Mouse (Mus musculus) CH12.LX (cell line): ENCODE measurements around the gene Hoxd3. TPM values are rescaled to one million over a fixed set of nuclear protein-coding genes. Genes with fewer than 3 reads are reported as not detected.
A peak's percentile ranks its signal among the peaks of the same experiment; 100 is the strongest.

ENCODE experiments used
- DNase-seq: peaks from one replicate; pipeline ENCODE4 v3.0.0-alpha.2; 2013; ENCODE audit errors: extremely low read depth
- H3K27ac ChIP-seq: 2 replicates; pipeline ENCODE4 v1.5.1; 2012; ENCODE audit warnings: low read depth, mild to moderate bottlenecking, control low read depth, moderate library complexity; ENCODE audit not compliant: insufficient read depth
- H3K27me3 ChIP-seq: replicated peaks from 2 replicates; pipeline ENCODE3; 2012; ENCODE audit warnings: inconsistent platforms
- H3K36me3 ChIP-seq, 2 experiments: replicated peaks in 1 of 2; 2 replicates each; pipeline versions ENCODE3 to v1.6.1; 2012; ENCODE audit warnings: inconsistent platforms in 1 of 2, low read length in 1 of 2, mild to moderate bottlenecking in 1 of 2, mixed read lengths in 1 of 2, moderate library complexity in 1 of 2; ENCODE audit not compliant: control insufficient read depth in 1 of 2, insufficient read depth in 1 of 2
- H3K4me1 ChIP-seq, 2 experiments: 2 replicates each; pipeline ENCODE4 v1.6.1; 2012; ENCODE audit warnings: inconsistent platforms in 1 of 2, moderate library complexity in 1 of 2; ENCODE audit not compliant: insufficient read depth in 2 of 2, control insufficient read depth in 1 of 2
- H3K4me2 ChIP-seq: 2 replicates; pipeline ENCODE4 v1.6.1; 2012; ENCODE audit warnings: low read depth, mild to moderate bottlenecking, control low read depth; ENCODE audit not compliant: poor library complexity, insufficient read depth, severe bottlenecking
- H3K4me3 ChIP-seq, 3 experiments: fragments of 150-350 bp in 1 of 3; sonication (generic) in 1 of 3; replicated peaks in 1 of 3; 2 replicates each; pipeline versions ENCODE3 to v1.5.1; 2011 to 2012; ENCODE audit warnings: low read depth in 2 of 3, low read length in 2 of 3, mild to moderate bottlenecking in 2 of 3, moderate library complexity in 2 of 3, control low read depth in 1 of 3, improper control_type of control experiment in 1 of 3, inconsistent platforms in 1 of 3, mixed read lengths in 1 of 3; ENCODE audit not compliant: poor library complexity in 1 of 3
- H3K79me2 ChIP-seq: replicated peaks from 2 replicates; pipeline ENCODE4 v1.6.1; 2012; ENCODE audit warnings: mild to moderate bottlenecking, moderate library complexity; ENCODE audit not compliant: control insufficient read depth, poor library complexity, insufficient read depth, severe bottlenecking; ENCODE audit errors: extremely low read depth
- H3K9ac ChIP-seq: 2 replicates; pipeline ENCODE4 v1.6.1; 2012; ENCODE audit warnings: low read depth, mild to moderate bottlenecking, control low read depth, moderate library complexity; ENCODE audit not compliant: insufficient read depth
- H3K9me3 ChIP-seq: replicated peaks from 2 replicates; pipeline ENCODE3; 2012; ENCODE audit warnings: low read length, inconsistent platforms, mixed read lengths
- BHLHE40 ChIP-seq: IDR thresholded peaks from 2 replicates; pipeline ENCODE4 v1.6.1; 2011; ENCODE audit warnings: mild to moderate bottlenecking, low read depth, low read length, improper control_type of control experiment
- EP300 ChIP-seq: IDR thresholded peaks from 2 replicates; pipeline ENCODE4 v1.6.1; 2011; ENCODE audit warnings: low read length, improper control_type of control experiment
- JUND ChIP-seq: conservative IDR thresholded peaks from 2 replicates; pipeline ENCODE4 v1.6.1; 2011; ENCODE audit warnings: low read depth, low read length, improper control_type of control experiment
- MAX ChIP-seq: IDR thresholded peaks from 2 replicates; pipeline ENCODE4 v1.6.1; 2011; ENCODE audit warnings: low read length, improper control_type of control experiment
- NRF1 ChIP-seq: IDR thresholded peaks from 2 replicates; pipeline ENCODE4 v1.6.1; 2014; ENCODE audit warnings: low read depth, mild to moderate bottlenecking, inconsistent platforms, low read length, improper control_type of control experiment, moderate library complexity
- ZC3H11A ChIP-seq: IDR thresholded peaks from 2 replicates; pipeline ENCODE4 v1.6.1; 2012; ENCODE audit warnings: low read depth, mild to moderate bottlenecking, inconsistent platforms, low read length, improper control_type of control experiment
- ZMIZ1 ChIP-seq: IDR thresholded peaks from 2 replicates; pipeline ENCODE4 v1.6.1; 2012; ENCODE audit warnings: low read depth, mild to moderate bottlenecking, inconsistent platforms, low read length, improper control_type of control experiment
- dilution Hi-C: fragments of 300-500 bp; cut with MboI; formaldehyde crosslinking; loops from 2 replicates; pipeline ENCODE4 v1.14.3; 2020; ENCODE audit warnings: low sequenced_read_pairs; ENCODE audit not compliant: extremely low pct_unique_long_range_greater_than_20kb, extremely low pct_ligation_motif_present
- in situ Hi-C: fragments of 300-500 bp; cut with MboI; formaldehyde crosslinking; loops from 3 replicates; pipeline ENCODE4 v1.14.3; 2019; ENCODE audit warnings: low sequenced_read_pairs, low pct_ligation_motif_present, low pct_unique_long_range_greater_than_20kb, mixed read lengths
- polyA plus RNA-seq: library from polyadenylated mRNA; unstranded; fragments of >175 nt; gene quantifications from 2 replicates; pipeline ENCODE4 v1.2.1, GENCODE M21; 2012; ENCODE audit warnings: low read depth; ENCODE audit not compliant: insufficient read length
- total RNA-seq, 2 experiments: library from RNA; depleted of rRNA; stranded (reverse); fragments of 300-350 nt in 1 of 2; fragments of >200 nt in 1 of 2; gene quantifications; 2 replicates each; pipeline ENCODE4 v1.2.3; 2012 to 2014

The Hoxd3 gene
- total and polyA plus RNA-seq, 3 experiments: 0.12 to 1.1 TPM; not detected in 1

- no peak overlapping the region for H3K9ac ChIP-seq
- no peaks in the 10 kb centered on the region for H3K9me3 ChIP-seq
- no peaks in the 10 kb centered on the region for H3K36me3 ChIP-seq
- H3K4me1 ChIP-seq: peaks cover 3 to 12% of the 10 kb centered on the region in 2 experiments; a peak in 2 of 4 replicates
- H3K4me2 ChIP-seq: no peak overlapping the region
- TF ChIP-seq MAX: peak; percentile 71
- peak; percentile 75 for TF ChIP-seq BHLHE40
- TF ChIP-seq ZC3H11A: no peak
- no peak overlapping the region for H3K27ac ChIP-seq
- H3K4me3 ChIP-seq: no peak overlapping the region
- no peaks in the 10 kb centered on the region for H3K79me2 ChIP-seq
- dilution Hi-C loops (no loop called here), in situ Hi-C loops (no loop called here)
- DNase-seq: no peak
- H3K27me3 ChIP-seq: no peaks in the 10 kb centered on the region
Measured at GRCm38 (mm10) chr2:74777536-74778275, 66.0 kb downstream of the Hoxd3 start.

- Histone ChIP-seq H3K9ac (no peak overlapping the region), H3K4me3 (no peak overlapping the region), H3K79me2 (no peaks in the 10 kb centered on the region), H3K27ac (no peak overlapping the region), H3K36me3 (no peaks in the 10 kb centered on the region)
- in situ Hi-C loops: no loop called here
- TF ChIP-seq JUND: no peak
- no peak for TF ChIP-seq ZMIZ1
- TF ChIP-seq NRF1: no peak
- TF ChIP-seq, all 38 proteins: peak for 0
- dilution Hi-C loops: no loop called here
- Histone ChIP-seq H3K27me3 (no peaks in the 10 kb centered on the region), H3K9me3 (no peaks in the 10 kb centered on the region), H3K4me2 (no peak overlapping the region), H3K4me1 (peaks cover 3 to 12% of the 10 kb centered on the region in 2 experiments; a peak in 2 of 4 replicates)
- no peak for DNase-seq
Measured at GRCm38 (mm10) chr2:74781386-74781785, 69.7 kb downstream of the Hoxd3 start.

DNA sequence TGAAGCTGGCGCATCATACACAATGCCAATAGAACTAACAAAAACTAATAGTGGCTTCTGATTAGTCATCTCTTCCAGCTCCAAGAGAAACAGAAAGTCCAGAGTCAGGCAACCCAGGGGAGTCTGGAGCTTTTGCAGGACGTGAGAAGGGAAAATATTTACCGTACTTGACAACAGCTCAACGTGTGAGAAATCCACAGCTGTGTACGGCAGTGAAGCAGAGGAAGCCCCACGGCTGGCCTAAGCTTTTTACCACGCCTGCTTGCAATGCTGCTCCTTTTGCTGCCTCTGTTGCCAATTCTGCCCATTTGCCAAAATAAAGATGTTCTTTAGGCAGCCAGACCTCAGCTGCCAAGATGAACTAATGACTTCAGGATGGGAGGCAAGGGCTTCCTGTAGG lies 83.8 kb downstream of the Hoxd3 start:
- in situ Hi-C loops: no loop called here

More for the DNA sequence above, 83.8 kb downstream of the Hoxd3 start:
- H3K4me3 ChIP-seq: no peak overlapping the region
- peaks cover 0 to 9% of the 10 kb centered on the region in 2 experiments; a peak in 2 of 4 replicates for H3K4me1 ChIP-seq
- no peaks in the 10 kb centered on the region for H3K79me2 ChIP-seq
- dilution Hi-C loops: no loop called here
- H3K9me3 ChIP-seq: no peaks in the 10 kb centered on the region
- H3K27me3 ChIP-seq: no peaks in the 10 kb centered on the region
- DNase-seq: no peak
- H3K4me2 ChIP-seq: peak overlapping the region; percentile 29; the same call in 1 of the 2 replicates
- no peaks in the 10 kb centered on the region for H3K36me3 ChIP-seq
- H3K27ac ChIP-seq: no peak overlapping the region
- no peak overlapping the region for H3K9ac ChIP-seq
- no peak for TF ChIP-seq EP300

Other genes starting within 250 kb of the Hoxd3 start
- 21.1 and 21.2 TPM in 2 replicates for gene Lnpk, start 132.5 kb upstream of the Hoxd3 start, total RNA-seq (2012; rRNA removed)
- 51.7 and 61.1 TPM in 2 replicates for gene Lnpk, start 132.5 kb upstream of the Hoxd3 start, total RNA-seq (2014; rRNA removed)
- gene Lnpk, start 132.5 kb upstream of the Hoxd3 start, polyA plus RNA-seq: 32.9 and 37.1 TPM in 2 replicates
- not detected in 2 replicates for gene Evx2, start 52.4 kb upstream of the Hoxd3 start, total RNA-seq (2012; rRNA removed)
- not detected in 2 replicates for gene Evx2, start 52.4 kb upstream of the Hoxd3 start, total RNA-seq (2014; rRNA removed)
- not detected in 2 replicates for gene Evx2, start 52.4 kb upstream of the Hoxd3 start, polyA plus RNA-seq
- gene Hoxd13, start 43.6 kb upstream of the Hoxd3 start, total RNA-seq (2012; rRNA removed): not detected in 2 replicates
- gene Hoxd13, start 43.6 kb upstream of the Hoxd3 start, total RNA-seq (2014; rRNA removed): not detected in 2 replicates
- not detected in 2 replicates for gene Hoxd13, start 43.6 kb upstream of the Hoxd3 start, polyA plus RNA-seq
- not detected in 2 replicates for gene Hoxd12, start 36.9 kb upstream of the Hoxd3 start, total RNA-seq (2012; rRNA removed)
- not detected in 2 replicates for gene Hoxd12, start 36.9 kb upstream of the Hoxd3 start, total RNA-seq (2014; rRNA removed)
- not detected in 2 replicates for gene Hoxd12, start 36.9 kb upstream of the Hoxd3 start, polyA plus RNA-seq
- not detected in 2 replicates for gene Hoxd11, start 32.4 kb upstream of the Hoxd3 start, total RNA-seq (2012; rRNA removed)
- gene Hoxd11, start 32.4 kb upstream of the Hoxd3 start, total RNA-seq (2014; rRNA removed): not detected in 2 replicates
- gene Hoxd11, start 32.4 kb upstream of the Hoxd3 start, polyA plus RNA-seq: not detected in 2 replicates
- not detected in 2 replicates for gene Hoxd10, start 20.0 kb upstream of the Hoxd3 start, total RNA-seq (2012; rRNA removed)
- gene Hoxd10, start 20.0 kb upstream of the Hoxd3 start, total RNA-seq (2014; rRNA removed): not detected in 2 replicates
- not detected in 2 replicates for gene Hoxd10, start 20.0 kb upstream of the Hoxd3 start, polyA plus RNA-seq
- not detected in 2 replicates for gene Hoxd9, start 14.2 kb upstream of the Hoxd3 start, total RNA-seq (2012; rRNA removed)
- not detected in 2 replicates for gene Hoxd9, start 14.2 kb upstream of the Hoxd3 start, total RNA-seq (2014; rRNA removed)
- not detected in 2 replicates for gene Hoxd9, start 14.2 kb upstream of the Hoxd3 start, polyA plus RNA-seq
- not detected in 2 replicates for gene Hoxd8, start 7.3 kb upstream of the Hoxd3 start, total RNA-seq (2012; rRNA removed)
- 0.20 and 0.76 TPM in 2 replicates for gene Hoxd8, start 7.3 kb upstream of the Hoxd3 start, total RNA-seq (2014; rRNA removed)
- gene Hoxd8, start 7.3 kb upstream of the Hoxd3 start, polyA plus RNA-seq: 0.15 and 0.31 TPM in 2 replicates
- gene Hoxd4, start within 50 bp of the Hoxd3 start, total RNA-seq (2012; rRNA removed): 8.4 and 9.8 TPM in 2 replicates
- 6.0 and 7.2 TPM in 2 replicates for gene Hoxd4, start within 50 bp of the Hoxd3 start, total RNA-seq (2014; rRNA removed)
- 5.4 and 6.3 TPM in 2 replicates for gene Hoxd4, start within 50 bp of the Hoxd3 start, polyA plus RNA-seq
- gene Gm28230, start 14.8 kb downstream of the Hoxd3 start, total RNA-seq (2012; rRNA removed): 0.80 and 0.89 TPM in 2 replicates
- gene Gm28230, start 14.8 kb downstream of the Hoxd3 start, total RNA-seq (2014; rRNA removed): 0.84 and 1.1 TPM in 2 replicates
- 0.85 and 1.7 TPM in 2 replicates for gene Gm28230, start 14.8 kb downstream of the Hoxd3 start, polyA plus RNA-seq
- gene Hoxd1, start 51.1 kb downstream of the Hoxd3 start, total RNA-seq (2012; rRNA removed): not detected in 2 replicates
- gene Hoxd1, start 51.1 kb downstream of the Hoxd3 start, total RNA-seq (2014; rRNA removed): not detected in 2 replicates
- gene Hoxd1, start 51.1 kb downstream of the Hoxd3 start, polyA plus RNA-seq: not detected in 2 replicates
- gene Mtx2, start 113.9 kb downstream of the Hoxd3 start, total RNA-seq (2012; rRNA removed): 56.4 and 66.0 TPM in 2 replicates
- 163 and 186 TPM in 2 replicates for gene Mtx2, start 113.9 kb downstream of the Hoxd3 start, total RNA-seq (2014; rRNA removed)
- 111 and 129 TPM in 2 replicates for gene Mtx2, start 113.9 kb downstream of the Hoxd3 start, polyA plus RNA-seq